Mouse (Mus musculus) gastrocnemius, postnatal 25 days (tissue): ENCODE data around the gene Plekho2. TPM values are rescaled to one million over a fixed set of nuclear protein-coding genes. Genes with fewer than 3 reads are reported as not detected.

ENCODE experiments used
- DNase-seq: peaks from one replicate; pipeline ENCODE4 v3.0.0; 2022
- total RNA-seq, 2 experiments: library from RNA; stranded (reverse); gene quantifications; 1 replicate in 1 of 2; 2 replicates in 1 of 2; pipeline ENCODE4 v1.2.3; 2021

The Plekho2 gene
- total RNA-seq, 2 experiments from 2014 or later = 4.7 to 6.3 TPM

DNA sequence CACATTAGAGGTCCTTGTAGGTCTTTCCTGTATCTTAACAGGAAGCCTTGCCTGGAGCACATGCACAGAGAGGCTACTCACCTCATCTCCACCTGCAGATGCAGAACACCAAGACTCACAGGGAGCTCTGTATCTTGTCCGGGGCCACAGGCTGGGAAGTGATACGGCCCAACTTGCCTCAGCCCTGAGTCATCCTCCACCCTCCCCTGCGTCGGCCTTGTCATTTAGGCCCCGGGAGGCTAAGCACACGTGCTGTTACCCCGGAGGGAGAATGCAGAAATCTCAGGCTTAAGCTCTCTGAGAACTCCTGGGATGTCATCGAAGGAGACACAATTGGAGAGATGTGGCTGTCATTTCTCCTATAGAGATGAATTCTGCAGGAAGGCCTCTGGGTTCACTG lies 50.2 kb downstream of the Plekho2 start:
- no peak for DNase-seq

DNA sequence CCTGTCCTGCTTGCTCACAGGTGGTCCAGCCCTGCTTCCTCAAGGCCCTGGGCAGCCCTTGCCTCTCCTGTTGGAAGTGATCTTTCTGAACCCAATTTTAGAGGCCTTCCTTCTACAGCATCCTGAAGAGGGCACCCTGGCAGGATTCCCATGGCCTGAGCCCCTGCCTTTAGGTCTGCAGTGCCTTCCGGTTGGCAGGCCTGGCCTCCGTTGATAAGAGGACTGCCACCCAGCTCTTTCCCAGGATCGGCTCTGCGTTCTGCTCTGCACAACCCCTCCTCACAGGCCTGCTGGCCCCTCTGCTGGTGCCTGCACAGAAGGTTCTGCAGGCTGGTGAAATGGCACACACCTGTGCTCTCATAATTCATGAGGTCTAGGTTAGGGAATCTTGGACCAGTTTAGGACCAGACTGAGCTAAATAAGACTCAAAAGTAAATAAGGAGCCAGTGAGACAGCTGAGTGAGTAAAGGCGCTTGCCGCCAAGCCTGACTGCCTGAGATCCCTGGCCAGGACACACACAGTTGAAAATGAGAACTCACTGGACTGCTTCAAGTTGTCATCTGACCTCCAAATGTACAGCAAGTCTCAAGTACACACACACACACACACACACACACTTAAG lies 51.3 kb downstream of the Plekho2 start:
- DNase-seq = peak; percentile 50

DNA sequence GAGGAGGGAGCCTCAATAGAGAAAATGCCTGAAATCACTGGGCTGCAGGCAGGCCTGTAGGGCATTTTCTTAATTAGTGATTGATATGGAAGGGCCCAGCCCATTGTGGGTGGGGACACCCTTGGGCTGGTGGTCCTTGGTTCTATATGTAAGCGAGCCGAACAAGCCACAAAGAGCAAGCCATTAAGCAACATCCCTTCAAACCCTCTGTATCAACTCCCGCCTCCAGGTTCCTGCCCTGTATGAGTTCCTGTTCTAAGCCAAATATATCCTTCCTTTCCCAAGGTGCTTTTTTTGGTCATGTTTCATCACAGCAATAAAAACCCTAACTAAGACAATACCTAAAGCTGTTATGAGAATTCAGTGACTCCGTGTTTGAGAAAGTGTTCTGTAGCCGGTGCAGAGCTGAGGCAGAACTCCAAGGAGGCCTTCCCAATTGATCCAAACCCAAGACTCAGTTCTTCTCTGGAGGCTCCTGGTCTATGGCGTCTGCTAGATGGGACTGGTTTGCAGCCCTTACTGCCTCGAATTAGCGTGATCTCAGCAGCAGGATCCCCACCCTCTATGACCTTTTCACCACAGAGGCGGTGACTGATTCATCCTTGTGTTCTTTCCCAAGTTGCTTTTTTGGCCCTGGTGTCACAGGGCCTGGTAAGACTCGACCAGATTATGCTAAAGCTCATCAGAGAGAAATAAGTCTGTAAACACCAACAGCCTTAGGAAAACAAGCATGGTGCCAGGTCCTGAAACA lies 54.2 kb downstream of the Plekho2 start:
- DNase-seq = peak; percentile 33

GRCm38 (mm10) chr9:65523611-65524364 lies 56.1 kb downstream of the Plekho2 start:
- peak; percentile 70 for DNase-seq

- no peak for DNase-seq
These were observed 59.3 kb downstream of the Plekho2 start for GRCm38 (mm10) chr9:65520505-65520876.

DNA sequence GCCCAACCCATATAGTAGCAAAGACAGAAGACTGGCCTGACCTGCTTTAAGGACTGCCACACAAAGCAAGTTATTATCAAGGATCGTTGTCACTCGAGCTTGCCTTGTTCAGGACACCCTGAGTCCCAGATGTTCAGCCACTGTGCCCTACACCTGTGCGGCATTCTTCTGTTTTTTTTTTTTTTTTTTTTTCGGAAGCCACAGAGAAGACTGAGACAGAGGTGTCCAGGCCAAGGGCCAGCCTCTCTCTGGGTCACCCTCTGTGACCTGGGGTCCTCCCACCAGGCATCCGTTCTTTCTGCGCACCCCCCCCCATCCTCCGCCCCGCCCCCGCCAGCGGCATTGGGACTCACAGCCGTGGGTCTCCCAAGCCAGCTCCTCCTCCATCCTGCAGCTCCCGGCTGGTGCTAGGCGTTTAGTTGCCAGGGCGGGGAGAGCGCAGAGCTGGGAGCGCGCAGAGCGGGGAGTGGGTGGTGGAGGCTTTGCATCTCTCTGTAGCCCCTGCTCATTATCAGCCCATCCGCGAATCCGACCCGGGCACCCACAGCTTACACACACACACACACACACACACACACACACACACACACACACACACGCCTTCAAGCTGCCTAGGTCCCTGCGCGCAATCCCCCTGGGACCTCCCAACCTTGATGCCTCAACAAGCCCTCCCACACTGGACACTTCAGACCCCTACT lies 59.9 kb downstream of the Plekho2 start, which contains the start of gene Ankdd1a:
Ankdd1a (minus strand) TSS at position 387 of the 698 bp plus-strand sequence.
- no peak for DNase-seq

GRCm38 (mm10) chr9:65514851-65515261 lies 65.0 kb downstream of the Plekho2 start:
- no peak for DNase-seq

GRCm38 (mm10) chr9:65514431-65514830 lies 65.4 kb downstream of the Plekho2 start:
- no peak for DNase-seq

GRCm38 (mm10) chr9:65512520-65512919 lies 67.3 kb downstream of the Plekho2 start:
- no peak for DNase-seq

- no peak for DNase-seq
These were observed 71.4 kb downstream of the Plekho2 start for GRCm38 (mm10) chr9:65508449-65508848.

- DNase-seq = no peak
These were observed 76.9 kb downstream of the Plekho2 start for GRCm38 (mm10) chr9:65502721-65503505.

Other genes starting within 250 kb of the Plekho2 start
- gene Pdcd7, start 233.9 kb downstream of the Plekho2 start, total RNA-seq = 10 to 100 TPM; 10.1 to 12.7 TPM
- under 1 TPM; 0.20 to 0.64 TPM for gene Ubap1l, start 219.0 kb downstream of the Plekho2 start, total RNA-seq
- gene Kbtbd13, start 188.4 kb downstream of the Plekho2 start, total RNA-seq = 10 to 100 TPM; 10.3 to 11.6 TPM
- 1 to 10 TPM; 3.1 to 4.4 TPM for gene Rasl12, start 181.5 kb downstream of the Plekho2 start, total RNA-seq
- gene Slc51b, start 157.1 kb downstream of the Plekho2 start, total RNA-seq = not detected
- gene Mtfmt, start 144.3 kb downstream of the Plekho2 start, total RNA-seq = 1 to 10 TPM; 5.0 to 5.3 TPM
- gene Spg21, start 119.1 kb downstream of the Plekho2 start, total RNA-seq = 10 to 100 TPM in 1 of 2 experiments, 1 to 10 TPM in 1; 6.4 to 10.8 TPM
- not detected for gene Ankdd1a, start 59.8 kb downstream of the Plekho2 start, total RNA-seq
- not detected for gene Pif1, start 7.1 kb upstream of the Plekho2 start, total RNA-seq
- 1 to 10 TPM; 1.4 to 2.8 TPM for gene Rbpms2, start 49.6 kb upstream of the Plekho2 start, total RNA-seq
- 100 to 1,000 TPM; 231 to 232 TPM for gene Oaz2, start 88.0 kb upstream of the Plekho2 start, total RNA-seq
- 10 to 100 TPM; 15.1 to 20.6 TPM for gene Zfp609, start 247.5 kb upstream of the Plekho2 start, total RNA-seq